Comparison of ENCODE assay signal across 25 mouse cellular contexts in genomic region chr8:61142845-61143244, GRCm38 (mm10).
"Had no signal": no experiment of that assay in that cellular context is flagged by ENCODE, and none has a peak within 500 bp of the region (broad histone marks: within the 10 kb centered on the region; RNA-seq: fewer than 3 reads in every experiment).

No protein-coding gene starts in this region.

- H3K4me2 ChIP-seq: heart, embryonic 11.5 days; heart, embryonic 13.5 days; heart, embryonic 15.5 days; hindbrain, embryonic 13.5 days; hindbrain, embryonic 15.5 days; kidney, embryonic 15.5 days; limb, embryonic 12.5 days; liver, embryonic 11.5 days; liver, embryonic 13.5 days; liver, embryonic 15.5 days had no signal

- ATAC-seq: hindbrain, postnatal 0 days had no signal

- H3K4me1 ChIP-seq: heart, embryonic 13.5 days; heart, embryonic 15.5 days; hindbrain, embryonic 13.5 days; hindbrain, embryonic 15.5 days; limb, embryonic 12.5 days; liver, embryonic 13.5 days; liver, embryonic 15.5 days had no signal

- H3K9ac ChIP-seq: heart, embryonic 13.5 days; heart, embryonic 15.5 days; hindbrain, embryonic 13.5 days; hindbrain, embryonic 15.5 days; kidney, embryonic 15.5 days; limb, embryonic 12.5 days; liver, embryonic 13.5 days; liver, embryonic 15.5 days had no signal

- H3K27me3 ChIP-seq: heart, embryonic 13.5 days; heart, embryonic 15.5 days; hindbrain, embryonic 13.5 days; hindbrain, embryonic 15.5 days; kidney, embryonic 15.5 days; limb, embryonic 12.5 days; liver, embryonic 13.5 days; liver, embryonic 15.5 days had no signal

- H3K27ac ChIP-seq: gastrocnemius, adult 2 months; heart, adult 2 months; heart, embryonic 13.5 days; heart, embryonic 15.5 days; hindbrain, embryonic 13.5 days; hindbrain, embryonic 15.5 days; hindbrain, postnatal 0 days; kidney, embryonic 15.5 days; limb, embryonic 10.5 days; limb, embryonic 12.5 days; liver, embryonic 13.5 days; liver, embryonic 15.5 days had no signal

- H3K4me3 ChIP-seq: gastrocnemius, adult 2 months; heart, adult 2 months; heart, embryonic 13.5 days; heart, embryonic 15.5 days; hindbrain, embryonic 13.5 days; hindbrain, embryonic 15.5 days; kidney, embryonic 15.5 days; limb, embryonic 10.5 days; limb, embryonic 12.5 days; liver, embryonic 13.5 days; liver, embryonic 15.5 days had no signal

- H3K9me3 ChIP-seq: heart, embryonic 13.5 days; heart, embryonic 15.5 days; hindbrain, embryonic 13.5 days; hindbrain, embryonic 15.5 days; kidney, embryonic 15.5 days; limb, embryonic 10.5 days; limb, embryonic 12.5 days; liver, embryonic 13.5 days; liver, embryonic 15.5 days had no signal

- H3K36me3 ChIP-seq: heart, embryonic 13.5 days; heart, embryonic 15.5 days; hindbrain, embryonic 13.5 days; hindbrain, embryonic 15.5 days; kidney, embryonic 15.5 days; limb, embryonic 10.5 days; limb, embryonic 12.5 days; liver, embryonic 13.5 days; liver, embryonic 15.5 days had no signal

- DNase-seq: gastrocnemius, adult 2 months; gastrocnemius, postnatal 14 days; gastrocnemius, postnatal 36 days; heart, adult 11 months; heart, adult 2 months; heart, postnatal 14 days; heart, postnatal 36 days; kidney, adult 11 months; kidney, adult 9 months; kidney, postnatal 14 days; layer of hippocampus, adult 9-11 months; layer of hippocampus, postnatal 36 days; liver; liver, embryonic 13.5 days had no signal
